Mouse (Mus musculus) layer of hippocampus, adult 2 months (tissue): Measurements from ENCODE around the gene Polr1d. TPM values are rescaled to one million over a fixed set of nuclear protein-coding genes. Genes with fewer than 3 reads are reported as not detected.

Source experiments
- DNase-seq, 2 experiments: peaks; one replicate each; pipeline ENCODE4 v3.0.0; 2022; ENCODE audit warnings: low spot score in 2 of 2
- H3K27ac ChIP-seq: fragments of 200-600 bp; 2 replicates; pipeline ENCODE4 v1.8.1; 2022
- H3K4me3 ChIP-seq: fragments of 200-600 bp; 2 replicates; pipeline ENCODE4 v1.8.1; 2022; ENCODE audit warnings: mild to moderate bottlenecking
- CTCF ChIP-seq: fragments of 200-600 bp; conservative IDR thresholded peaks from 2 replicates; pipeline ENCODE4 v1.8.1; 2022; ENCODE audit warnings: antibody characterized with exemption, mild to moderate bottlenecking, moderate library complexity
- total RNA-seq, 2 experiments: library from RNA; stranded (reverse); gene quantifications; 2 replicates each; pipeline ENCODE4 v1.2.3; 2021

The Polr1d gene
- total RNA-seq, 2 experiments from 2014 or later, result 63.1 to 69.7 TPM

DNA sequence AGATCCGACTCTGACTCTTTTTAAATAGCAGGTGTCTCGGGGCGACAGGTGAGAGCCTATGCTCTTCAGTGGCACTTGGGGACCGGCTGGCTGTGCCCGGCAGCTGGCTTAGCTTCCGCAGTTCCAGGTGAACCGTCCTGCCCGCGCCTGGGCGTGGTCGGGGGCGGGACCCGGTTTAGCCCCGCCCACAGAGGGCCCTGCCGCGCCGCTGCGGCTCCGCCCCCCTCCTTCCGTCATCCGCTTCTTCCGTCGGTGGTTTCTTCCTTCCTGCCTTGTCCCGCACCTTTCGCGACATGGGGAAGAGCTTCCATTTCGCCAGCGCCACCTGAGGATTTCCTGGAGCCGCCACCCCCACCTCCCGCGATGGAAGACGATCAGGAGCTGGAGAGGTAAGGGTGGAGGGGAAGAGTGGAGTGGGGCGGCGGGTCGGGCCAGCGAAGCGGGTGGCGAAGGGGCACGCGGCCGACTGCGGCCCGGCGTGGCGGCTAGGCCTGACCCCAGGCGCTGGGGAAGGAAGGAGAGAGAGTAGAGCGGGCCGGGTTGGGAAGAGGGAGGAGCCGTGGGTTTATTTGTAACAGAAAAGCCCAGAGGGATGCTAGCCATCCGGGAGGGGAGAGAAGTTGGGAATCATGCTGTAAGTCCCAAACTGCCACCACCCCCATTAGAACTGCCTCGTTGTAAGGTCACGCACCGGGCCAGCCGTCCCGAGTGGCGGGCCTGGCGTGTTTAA lies 620 bp downstream of the Polr1d start:
- no peak for TF ChIP-seq CTCF
- Histone ChIP-seq H3K4me3 (peak overlapping the region; percentile 82), H3K27ac (peak overlapping the region; percentile 80)
- DNase-seq, result peak; percentile 85 to 90

DNA sequence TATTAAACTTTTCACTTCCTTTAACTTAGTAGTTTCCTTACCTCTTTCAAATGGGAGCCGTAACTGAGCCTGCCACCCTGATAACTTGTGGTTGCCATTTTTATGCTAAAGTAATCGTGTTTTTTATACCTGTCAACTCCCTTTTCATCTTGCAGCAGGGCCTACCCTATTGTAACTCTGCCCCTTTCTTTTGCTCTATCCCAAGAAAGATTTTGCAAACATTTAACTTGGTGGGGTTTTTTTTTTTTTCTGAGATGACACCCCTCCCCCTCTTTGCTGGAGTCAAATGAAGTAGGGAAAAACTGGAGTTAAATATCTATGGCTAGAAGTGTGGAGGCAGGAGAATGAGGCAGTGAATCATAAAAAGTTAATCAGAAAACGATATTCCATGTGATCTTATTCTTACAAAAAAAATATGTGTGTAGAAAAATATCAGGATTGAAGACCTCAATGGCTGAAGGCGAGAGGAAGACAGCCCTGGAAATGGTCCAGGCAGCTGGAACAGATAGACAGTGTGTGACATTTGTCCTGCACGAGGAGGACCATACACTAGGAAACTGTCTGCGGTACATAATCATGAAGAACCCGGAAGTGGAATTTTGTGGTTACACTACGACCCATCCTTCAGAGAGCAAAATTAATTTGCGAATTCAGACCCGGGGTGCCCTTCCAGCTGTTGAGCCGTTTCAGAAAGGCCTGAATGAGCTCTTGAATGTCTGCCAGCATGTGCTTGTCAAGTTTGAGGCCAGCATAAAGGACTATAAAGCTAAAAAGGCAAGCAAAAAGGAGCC lies 1.5 kb downstream of the Polr1d start:
- TF ChIP-seq CTCF, result no peak
- Histone ChIP-seq H3K4me3 (peak overlapping the region; percentile 82), H3K27ac (peak overlapping the region; percentile 80; the same call in 1 of the 2 replicates)
- DNase-seq, result no peak

DNA sequence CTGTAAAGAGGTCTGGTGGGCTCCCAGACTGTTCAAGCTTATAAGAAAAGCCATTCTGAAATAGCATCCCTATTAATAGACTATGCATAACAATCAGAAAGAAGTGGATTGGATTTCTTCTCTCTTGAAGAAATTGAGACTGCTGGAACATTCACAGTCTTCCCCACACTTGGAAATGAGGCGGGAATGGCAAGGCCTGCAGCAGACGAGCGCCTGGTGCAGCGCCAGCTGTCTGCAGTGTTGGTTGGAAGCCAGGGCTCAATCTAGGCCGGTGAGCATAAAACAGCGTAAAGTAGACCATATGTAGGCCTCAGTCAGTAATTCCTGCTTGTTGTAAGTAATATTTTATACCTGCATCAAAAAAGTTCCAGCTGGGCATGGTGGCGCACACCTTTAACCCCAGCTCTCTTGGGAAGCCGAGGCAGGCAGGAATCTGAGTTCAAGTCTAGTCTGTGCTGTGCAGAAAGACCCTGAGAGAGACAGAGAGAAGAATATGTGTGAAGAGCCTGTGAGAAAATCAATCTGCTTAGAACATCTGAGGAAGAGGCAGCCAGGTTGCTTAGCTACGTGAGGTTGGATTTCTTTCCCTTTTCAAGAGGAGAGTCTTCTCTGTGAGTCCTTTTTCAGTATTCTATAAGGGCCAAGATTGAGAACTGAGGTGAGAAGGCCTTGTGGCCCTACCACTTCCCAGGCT lies 8.5 kb downstream of the Polr1d start:
- peak; percentile 60 for DNase-seq
- Histone ChIP-seq H3K27ac (peak overlapping the region; percentile 36; the same call in 1 of the 2 replicates), H3K4me3 (no peak overlapping the region)
- no peak for TF ChIP-seq CTCF

DNA sequence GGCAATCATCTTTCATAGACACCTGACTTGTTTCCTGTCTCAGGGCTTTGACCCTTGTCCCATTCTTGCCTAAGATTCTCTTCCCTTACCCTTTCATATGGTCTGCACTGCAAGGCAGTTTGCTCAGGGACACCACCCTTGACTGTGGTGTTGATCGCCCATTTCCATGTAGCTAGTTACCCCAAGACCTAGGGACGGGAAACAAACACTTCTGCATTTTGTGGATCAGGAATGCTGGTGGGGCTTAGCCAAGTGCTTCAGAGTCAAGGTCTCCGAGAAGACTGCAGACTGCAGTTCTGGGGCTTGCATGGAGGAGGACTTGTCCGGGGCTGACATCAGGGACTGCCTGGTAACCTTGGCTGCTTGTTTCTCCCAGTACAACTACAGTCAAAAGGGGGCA lies 10.0 kb downstream of the Polr1d start:
- DNase-seq, result no peak
- no peak for TF ChIP-seq CTCF
- Histone ChIP-seq H3K4me3 (no peak overlapping the region), H3K27ac (no peak overlapping the region)

DNA sequence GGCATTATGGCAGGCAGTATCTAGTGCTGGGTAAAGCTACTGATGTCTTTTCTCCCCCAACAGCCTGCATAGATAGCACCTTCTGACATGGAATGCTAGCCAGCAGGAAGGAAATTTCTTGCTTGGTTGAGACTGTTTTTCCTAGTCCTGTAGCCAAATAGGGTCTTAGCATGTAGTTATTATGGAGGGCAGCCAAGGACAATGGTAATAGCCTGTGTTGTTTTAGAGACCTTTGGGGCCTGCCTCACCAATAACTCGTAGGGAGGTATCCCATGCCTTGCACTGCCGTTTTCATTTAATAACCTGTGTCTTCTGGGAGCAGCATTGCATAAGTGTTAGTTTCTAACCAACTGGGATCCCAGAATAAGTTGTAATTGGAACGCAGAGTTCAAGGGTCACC lies 13.0 kb downstream of the Polr1d start:
- Histone ChIP-seq H3K27ac (no peak overlapping the region), H3K4me3 (no peak overlapping the region)
- no peak for DNase-seq
- no peak for TF ChIP-seq CTCF

DNA sequence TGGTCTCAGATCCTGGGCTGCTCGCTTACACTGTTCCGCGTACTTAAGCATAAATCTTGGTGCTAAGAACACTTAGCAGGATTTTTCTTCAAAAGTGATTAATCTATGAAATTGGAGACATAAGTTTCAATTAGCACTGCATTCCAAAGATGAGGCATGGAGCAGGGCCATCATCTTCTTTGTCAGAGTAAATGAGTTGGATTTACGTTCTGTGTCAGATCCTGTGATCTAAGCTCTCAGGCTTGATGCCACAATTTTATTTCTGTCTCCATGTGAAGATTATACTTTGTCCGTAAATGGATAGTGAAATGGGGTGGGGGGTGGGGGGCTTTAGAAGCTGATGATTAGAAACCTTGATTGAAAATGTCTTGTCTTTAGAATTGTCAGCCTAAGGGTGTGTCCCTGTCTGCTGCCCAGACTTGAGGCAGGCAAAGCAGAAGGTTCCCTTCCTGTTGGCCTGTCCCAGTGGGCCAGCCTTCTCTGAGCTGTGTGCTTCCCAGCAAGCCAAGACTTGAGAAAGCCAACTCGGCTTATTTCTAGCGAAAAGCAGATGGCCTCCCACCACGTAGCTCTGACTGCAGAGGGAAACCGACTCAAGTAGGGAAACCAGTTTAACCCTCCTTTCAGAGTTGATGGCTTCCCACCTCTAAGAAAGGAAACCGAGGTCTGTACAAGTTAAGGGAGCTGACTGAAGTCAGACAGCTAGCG lies 13.6 kb downstream of the Polr1d start:
- Histone ChIP-seq H3K4me3 (no peak overlapping the region), H3K27ac (no peak overlapping the region)
- peak in 1 of 2 experiments; percentile 6 for DNase-seq
- TF ChIP-seq CTCF, result no peak

DNA sequence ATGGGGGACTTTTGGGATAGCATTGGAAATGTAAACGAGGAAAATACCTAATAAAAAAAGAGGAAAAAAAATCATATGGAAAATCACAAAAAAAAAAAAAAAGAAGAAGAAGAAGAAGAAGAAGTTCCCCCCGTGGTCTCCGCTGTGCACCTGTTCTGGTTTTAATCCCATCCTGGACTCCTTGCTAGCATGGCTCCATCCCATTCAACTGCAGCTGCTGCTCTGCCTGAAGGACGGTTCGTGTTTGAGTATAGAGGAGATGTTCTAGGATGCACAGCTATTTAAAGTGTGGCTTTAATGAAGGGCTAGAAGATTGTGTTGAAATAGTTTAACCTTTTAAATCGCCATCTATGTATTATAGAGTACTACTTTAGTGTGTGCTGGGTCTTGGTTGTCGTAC lies 15.6 kb downstream of the Polr1d start:
- TF ChIP-seq CTCF, result no peak
- no peak for DNase-seq
- H3K27ac ChIP-seq, result no peak overlapping the region
- H3K4me3 ChIP-seq, result no peak overlapping the region

DNA sequence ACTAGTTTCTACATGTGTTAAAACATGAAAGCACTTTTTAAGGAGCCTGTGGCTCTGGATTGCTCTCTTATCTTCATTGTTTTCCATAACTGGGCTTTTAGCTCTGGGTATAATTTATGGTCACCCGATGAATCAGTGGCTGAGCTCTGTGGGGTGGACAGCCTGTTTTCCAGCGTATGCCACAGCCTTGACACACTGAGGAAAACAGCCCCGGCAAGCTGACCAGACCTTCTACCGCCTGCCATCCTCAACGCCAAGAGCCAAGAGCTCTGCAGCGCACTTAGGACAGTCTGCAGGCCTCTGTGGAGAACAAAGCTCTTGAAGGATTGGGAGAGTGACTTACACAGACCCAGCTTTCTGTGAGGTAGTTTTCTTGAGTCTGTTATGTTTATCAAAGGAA lies 17.4 kb downstream of the Polr1d start:
- no peak for DNase-seq
- no peak overlapping the region for H3K27ac ChIP-seq
- no peak for TF ChIP-seq CTCF

DNA sequence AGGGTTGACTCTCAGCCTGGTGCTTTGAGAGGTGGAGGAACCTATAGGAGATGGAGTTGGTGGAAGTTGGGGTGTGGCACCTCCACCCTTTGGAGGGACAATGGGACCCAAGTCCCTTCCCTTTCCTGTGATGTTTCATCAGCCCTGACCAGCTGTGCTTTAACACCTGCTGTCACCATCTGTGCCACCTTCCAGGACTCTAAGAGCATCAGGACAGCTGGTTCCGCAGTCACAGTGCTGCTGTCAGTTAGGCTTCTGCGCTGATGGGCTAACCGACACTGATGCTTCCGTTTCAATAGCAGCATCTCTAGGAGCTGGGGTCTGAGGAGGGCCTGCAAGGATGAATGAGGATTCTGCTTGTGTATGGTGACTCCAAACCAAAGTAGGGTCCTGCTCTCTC lies 19.7 kb downstream of the Polr1d start:
- Histone ChIP-seq H3K27ac (no peak overlapping the region), H3K4me3 (no peak overlapping the region)
- no peak for TF ChIP-seq CTCF
- no peak for DNase-seq

More for the DNA sequence above, 17.4 kb downstream of the Polr1d start:
- H3K4me3 ChIP-seq, result no peak overlapping the region

DNA sequence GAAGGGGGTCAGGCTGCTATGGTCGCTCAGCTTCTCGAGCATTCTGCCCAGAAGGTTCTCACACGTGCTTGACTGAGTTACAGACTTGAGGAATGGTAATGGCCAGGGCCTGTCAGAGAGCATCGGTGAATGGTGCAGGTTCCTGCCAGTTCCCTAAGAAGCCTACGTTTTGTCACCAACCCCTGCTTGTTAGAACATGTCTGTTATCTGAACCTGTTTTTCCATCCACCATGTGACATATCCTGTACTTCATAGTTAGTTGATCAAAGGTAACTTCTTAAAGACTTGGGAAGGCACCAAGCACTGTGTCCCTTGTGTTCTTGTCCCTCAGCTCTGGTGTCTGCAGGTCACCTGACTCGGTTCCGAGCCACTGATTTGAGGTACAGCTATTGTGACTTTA lies 21.8 kb downstream of the Polr1d start:
- no peak overlapping the region for H3K27ac ChIP-seq
- DNase-seq, result no peak
- no peak overlapping the region for H3K4me3 ChIP-seq
- no peak for TF ChIP-seq CTCF

DNA sequence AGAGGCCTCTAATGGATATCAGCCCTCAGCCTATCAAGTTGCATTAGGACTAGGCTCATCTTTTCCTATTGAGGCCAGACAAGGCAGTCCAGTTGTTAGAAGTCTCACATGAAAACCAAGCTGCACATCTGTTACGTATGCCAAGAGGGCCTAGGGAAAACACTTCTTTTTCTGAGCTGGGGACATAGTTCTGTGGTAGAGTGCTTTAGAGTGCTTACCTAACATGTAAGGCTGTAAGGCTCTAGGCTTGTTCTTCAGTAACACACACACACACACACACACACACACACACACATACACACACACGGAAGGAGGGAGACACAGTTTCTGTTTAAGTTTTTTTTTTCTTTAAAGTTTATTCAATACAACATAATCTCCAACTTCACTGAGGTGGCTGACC lies 23.3 kb downstream of the Polr1d start:
- no peak for DNase-seq
- Histone ChIP-seq H3K4me3 (no peak overlapping the region), H3K27ac (no peak overlapping the region)
- no peak for TF ChIP-seq CTCF

DNA sequence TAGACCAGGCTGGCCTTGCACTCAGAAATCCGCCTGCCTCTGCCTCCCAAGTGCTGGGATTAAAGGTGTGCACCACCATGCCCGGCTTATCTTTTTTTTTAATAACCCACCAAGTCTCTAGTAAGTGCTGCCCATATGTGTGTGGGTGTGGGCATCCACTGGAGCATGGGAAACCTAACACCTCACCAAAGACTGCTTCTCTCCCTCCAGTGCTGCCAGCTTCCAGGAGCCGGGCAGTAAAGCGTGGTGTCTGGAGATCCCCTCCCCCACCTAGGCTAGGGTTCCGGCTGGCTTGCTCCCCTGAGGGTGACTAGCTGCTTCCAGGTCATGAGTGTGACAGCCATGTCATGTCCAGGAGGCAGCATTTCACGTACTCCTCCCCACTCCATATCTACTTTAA lies 25.4 kb downstream of the Polr1d start:
- no peak for TF ChIP-seq CTCF

DNA sequence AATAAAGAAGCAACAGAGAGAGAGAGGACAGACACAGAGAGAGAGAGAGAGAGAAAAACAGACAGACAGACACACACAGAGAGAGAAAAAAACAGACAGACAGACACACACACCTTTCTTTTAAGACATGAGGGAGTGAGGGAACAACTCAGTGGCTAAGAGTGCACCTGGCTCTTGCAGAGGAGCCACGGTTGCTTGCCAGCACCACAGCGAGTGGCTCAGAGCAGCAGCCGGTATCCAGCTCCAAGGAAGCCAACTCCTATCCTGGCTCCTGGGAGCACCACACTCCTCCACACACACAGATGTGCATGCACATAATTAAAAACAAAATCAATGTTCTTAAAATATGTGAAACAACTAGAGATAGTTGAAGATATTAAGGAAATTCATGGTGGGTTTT lies 30.4 kb downstream of the Polr1d start:
- no peak overlapping the region for H3K27ac ChIP-seq
- H3K4me3 ChIP-seq, result no peak overlapping the region
- no peak for DNase-seq
- no peak for TF ChIP-seq CTCF

More for the DNA sequence above, 25.4 kb downstream of the Polr1d start:
- Histone ChIP-seq H3K27ac (no peak overlapping the region), H3K4me3 (no peak overlapping the region)
- DNase-seq, result no peak
